Mouse (Mus musculus) spleen, adult 2 months (tissue): Measurements from ENCODE around the gene Gm20388.

Experiments used
- CTCF ChIP-seq: fragments of 200-500 bp; IDR thresholded peaks from 2 replicates; pipeline ENCODE4 v1.5.1; 2011; ENCODE audit warnings: mild to moderate bottlenecking, inconsistent platforms; ENCODE audit not compliant: insufficient read depth, insufficient read length, insufficient replicate concordance; ENCODE audit errors: extremely low read depth
- POLR2A ChIP-seq: fragments of 200-500 bp; IDR thresholded peaks from 2 replicates; pipeline ENCODE4 v1.6.1; 2011; ENCODE audit warnings: low read depth, low read length, inconsistent platforms

DNA sequence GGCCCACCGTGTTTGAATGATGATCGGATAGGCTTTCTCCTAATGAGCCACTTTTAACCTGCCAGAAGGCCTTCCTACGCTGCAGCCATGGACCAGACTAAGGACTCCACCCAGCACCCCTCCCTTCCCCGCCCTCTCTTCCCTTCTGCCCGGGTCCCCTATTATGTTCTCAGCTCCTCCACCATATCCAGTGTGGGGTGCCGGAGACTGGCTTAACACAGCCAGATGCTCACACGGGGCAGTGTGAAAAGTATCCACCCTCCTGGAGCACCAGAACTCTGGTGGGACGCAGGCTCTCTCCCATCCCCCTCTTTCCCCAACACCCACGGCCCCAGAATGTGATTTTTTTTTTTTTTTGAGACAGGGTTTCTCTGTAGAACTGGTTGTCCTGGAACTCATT is 2662.9 kb downstream of the Gm20388 start:
- TF ChIP-seq CTCF, result no peak
- no peak for TF ChIP-seq POLR2A
